Mouse (Mus musculus): ENCODE data around the gene Cebpa. TPM values are rescaled to one million over a fixed set of nuclear protein-coding genes. Genes with fewer than 3 reads are reported as not detected.

Cebpa gene
- total and polyA plus RNA-seq, 3 experiments: 2.3 to 4.4 TPM; not detected in 1

- Histone ChIP-seq H3K9me3 (replicated peaks; ENCODE audit: insufficient read depth, low read length) (no peaks in the 10 kb centered on the region), H3K36me3 (ENCODE audit: control insufficient read depth in 1 of 2, insufficient read depth in 2 of 2, low read length in 2 of 2) (no peaks in the 10 kb centered on the region), H3K27me3 (ENCODE audit: control insufficient read depth in 1 of 2, insufficient read depth in 2 of 2, low read length in 2 of 2) (no peaks in the 10 kb centered on the region; a peak in 1 of 4 replicates), H3K27ac (ENCODE audit: control insufficient read depth, low read depth, low read length) (no peak overlapping the region), H3K4me1 (ENCODE audit: control insufficient read depth in 1 of 2, insufficient read depth in 2 of 2, low read length in 2 of 2) (no peaks in the 10 kb centered on the region), H3K79me2 (ENCODE audit: control insufficient read depth, insufficient read depth, low read length, poor library complexity) (no peaks in the 10 kb centered on the region), H3K4me3 (ENCODE audit: control insufficient read depth in 1 of 2, insufficient read depth in 1 of 2, low read depth in 2 of 2, low read length in 2 of 2) (no peak overlapping the region), H3K9ac (ENCODE audit: control insufficient read depth, low read depth, low read length, poor library complexity, severe bottlenecking) (no peak overlapping the region)
- TF ChIP-seq MAZ (IDR thresholded peaks at IDR 0.05; ENCODE audit: low read depth, low read length) (no peak), KAT2A (conservative IDR thresholded peaks at IDR 0.05; ENCODE audit: low read depth, low read length) (no peak), GABPA (IDR thresholded peaks at IDR 0.05; ENCODE audit: low read depth, low read length) (no peak), JUND (IDR thresholded peaks at IDR 0.05; ENCODE audit: low read depth, low read length) (no peak), RAD21 (IDR thresholded peaks at IDR 0.05; ENCODE audit: low read depth, low read length) (no peak), HCFC1 (IDR thresholded peaks at IDR 0.05; ENCODE audit: low read depth, low read length) (no peak), CTCF (IDR thresholded peaks at IDR 0.05 in 2 of 3, conservative IDR thresholded peaks at IDR 0.05 in 1 of 3; ENCODE audit: control insufficient read depth in 1 of 3, insufficient read depth in 1 of 3, low read depth in 2 of 3, low read length in 3 of 3, poor library complexity in 1 of 3, severe bottlenecking in 1 of 3) (no peak), NRF1 (IDR thresholded peaks at IDR 0.05; ENCODE audit: insufficient read depth, low read depth, low read length, poor library complexity, severe bottlenecking) (no peak), POLR2AphosphoS5 (IDR thresholded peaks at IDR 0.05; ENCODE audit: borderline replicate concordance, low read depth, low read length) (no peak), MAX (IDR thresholded peaks at IDR 0.05; ENCODE audit: low read length) (no peak), ZMIZ1 (IDR thresholded peaks at IDR 0.05; ENCODE audit: low read depth, low read length) (no peak), ETS1 (IDR thresholded peaks at IDR 0.05; ENCODE audit: low read depth, low read length) (no peak), ZNF384 (IDR thresholded peaks at IDR 0.05; ENCODE audit: low read depth, low read length) (no peak), POLR2A (IDR thresholded peaks at IDR 0.05; ENCODE audit: control insufficient read depth in 1 of 2, insufficient read depth in 1 of 2, low read depth in 1 of 2, low read length in 2 of 2, poor library complexity in 1 of 2) (no peak), MXI1 (IDR thresholded peaks at IDR 0.05; ENCODE audit: low read depth, low read length) (no peak), TBP (IDR thresholded peaks at IDR 0.05; ENCODE audit: low read depth, low read length) (no peak), TCF12 (IDR thresholded peaks at IDR 0.05; ENCODE audit: low read depth, low read length) (no peak), CHD2 (IDR thresholded peaks at IDR 0.05; ENCODE audit: low read length) (no peak), EP300 (IDR thresholded peaks at IDR 0.05; ENCODE audit: low read depth in 1 of 2, low read length in 2 of 2) (no peak), TAL1 (IDR thresholded peaks at IDR 0.05; ENCODE audit: low read length) (no peak)
- DNase-seq (ENCODE audit: low read depth, low spot score): no peak
These were observed 18.4 kb downstream of the Cebpa start for GRCm38 (mm10) chr7:35137524-35137923.

GRCm38 (mm10) chr7:35138481-35138880 lies 19.4 kb downstream of the Cebpa start:
- Histone ChIP-seq H3K4me3 (ENCODE audit: control insufficient read depth in 1 of 2, insufficient read depth in 1 of 2, low read depth in 2 of 2, low read length in 2 of 2) (no peak overlapping the region), H3K79me2 (ENCODE audit: control insufficient read depth, insufficient read depth, low read length, poor library complexity) (no peaks in the 10 kb centered on the region), H3K4me1 (ENCODE audit: control insufficient read depth in 1 of 2, insufficient read depth in 2 of 2, low read length in 2 of 2) (no peaks in the 10 kb centered on the region), H3K27me3 (ENCODE audit: control insufficient read depth in 1 of 2, insufficient read depth in 2 of 2, low read length in 2 of 2) (no peaks in the 10 kb centered on the region; a peak in 1 of 4 replicates), H3K9ac (ENCODE audit: control insufficient read depth, low read depth, low read length, poor library complexity, severe bottlenecking) (no peak overlapping the region), H3K36me3 (ENCODE audit: control insufficient read depth in 1 of 2, insufficient read depth in 2 of 2, low read length in 2 of 2) (no peaks in the 10 kb centered on the region), H3K9me3 (replicated peaks; ENCODE audit: insufficient read depth, low read length) (no peaks in the 10 kb centered on the region), H3K27ac (ENCODE audit: control insufficient read depth, low read depth, low read length) (no peak overlapping the region)
- TF ChIP-seq ZKSCAN1 (IDR thresholded peaks at IDR 0.05; ENCODE audit: low read depth, low read length) (no peak), MEF2A (IDR thresholded peaks at IDR 0.05; ENCODE audit: extremely low read depth, insufficient replicate concordance, low read depth, low read length, poor library complexity, severe bottlenecking) (no peak), JUND (IDR thresholded peaks at IDR 0.05; ENCODE audit: low read depth, low read length) (no peak), ZNF384 (IDR thresholded peaks at IDR 0.05; ENCODE audit: low read depth, low read length) (no peak), ZMIZ1 (IDR thresholded peaks at IDR 0.05; ENCODE audit: low read depth, low read length) (no peak), TCF12 (IDR thresholded peaks at IDR 0.05; ENCODE audit: low read depth, low read length) (no peak), UBTF (IDR thresholded peaks at IDR 0.05; ENCODE audit: borderline replicate concordance, insufficient read depth, low read depth, low read length) (no peak), EP300 (IDR thresholded peaks at IDR 0.05; ENCODE audit: low read depth in 1 of 2, low read length in 2 of 2) (no peak), CHD1 (IDR thresholded peaks at IDR 0.05; ENCODE audit: low read depth, low read length) (no peak), USF1 (IDR thresholded peaks at IDR 0.05; ENCODE audit: low read depth, low read length) (no peak)
- no peak for DNase-seq (ENCODE audit: low read depth, low spot score)
